Mouse (Mus musculus) forebrain, embryonic 16.5 days (tissue): ENCODE measurements around the gene Smdt1. TPM values are rescaled to one million over a fixed set of nuclear protein-coding genes. Genes with fewer than 3 reads are reported as not detected.
"Not testable (repeated sequence)": the region's sequence is repeated elsewhere in the genome, so short reads cannot be mapped to it uniquely, and the experiment has no call there.

Source experiments
- ATAC-seq: fragments of 200-750 bp; cut with Nextera tagmentation; 2 replicates; pipeline ENCODE4 v1.8.0; 2017; ENCODE audit warnings: mild to moderate bottlenecking, moderate library complexity
- H3K27ac ChIP-seq: fragments of 300-500 bp; sonication (generic); 2 replicates; pipeline ENCODE4 v1.5.1; 2014; ENCODE audit warnings: low read length, control low read depth
- H3K27me3 ChIP-seq: fragments of 300-500 bp; sonication (generic); replicated peaks from 2 replicates; pipeline ENCODE4 v1.6.1; 2014; ENCODE audit warnings: low read length; ENCODE audit not compliant: control insufficient read depth, insufficient read depth
- H3K36me3 ChIP-seq: fragments of 300-500 bp; sonication (generic); 2 replicates; pipeline ENCODE4 v1.6.1; 2014; ENCODE audit not compliant: control insufficient read depth, insufficient read depth
- H3K4me1 ChIP-seq: fragments of 300-500 bp; sonication (generic); replicated peaks from 2 replicates; pipeline ENCODE4 v1.6.1; 2014; ENCODE audit warnings: low read length; ENCODE audit not compliant: control insufficient read depth, insufficient read depth
- H3K4me2 ChIP-seq: fragments of 300-500 bp; sonication (generic); 2 replicates; pipeline ENCODE4 v1.6.1; 2014; ENCODE audit warnings: mild to moderate bottlenecking, low read length, control low read depth
- H3K4me3 ChIP-seq: fragments of 300-500 bp; sonication (generic); replicated peaks from 2 replicates; pipeline ENCODE4 v1.5.1; 2014; ENCODE audit warnings: mild to moderate bottlenecking, low read length, control low read depth
- H3K9ac ChIP-seq: fragments of 300-500 bp; sonication (generic); replicated peaks from 2 replicates; pipeline ENCODE4 v1.6.1; 2014; ENCODE audit warnings: low read depth, low read length, control low read depth
- H3K9me3 ChIP-seq: fragments of 300-500 bp; sonication (generic); 2 replicates; pipeline ENCODE4 v1.6.1; 2016; ENCODE audit warnings: low read length; ENCODE audit not compliant: control insufficient read depth
- WGBS: fragments of 180-500 bp; shearing (Covaris S2); extraction: QIAGEN DNeasy Blood & Tissue Kit; methylation state at CpG from one replicate; pipeline ENCODE4 v1.1.7; 2014; 5-methylcytosine and 5-hydroxymethylcytosine counted together
- microRNA-seq: library from miRNA; unstranded; fragments of <30 nt; microRNA quantifications from one replicate; pipeline ENCODE4, GENCODE M21; 2017
- polyA plus RNA-seq: library from polyadenylated mRNA; unstranded; fragments of >200 nt; fragmentation: Nextera tagmentation; extraction: Ambion mirVana; gene quantifications from 2 replicates; pipeline ENCODE4 v1.2.1, GENCODE M21; 2015

The Smdt1 gene
- polyA plus RNA-seq, 1 experiment from 2014 or later, result 282 TPM

GRCm38 (mm10) chr15:82385729-82386128 is 47.0 kb downstream of the Smdt1 start:
- Histone ChIP-seq H3K4me3 (no peak overlapping the region), H3K4me1 (peaks cover 4% of the 10 kb centered on the region), H3K27ac (no peak overlapping the region), H3K4me2 (no peak overlapping the region), H3K36me3 (no peaks in the 10 kb centered on the region), H3K9me3 (no peaks in the 10 kb centered on the region), H3K27me3 (no peaks in the 10 kb centered on the region), H3K9ac (no peak overlapping the region)
- WGBS, result 94% methylated on average over 2 of the region's 2 CpGs
- no peak for ATAC-seq

GRCm38 (mm10) chr15:82389916-82390315 is 51.2 kb downstream of the Smdt1 start:
- H3K27me3 ChIP-seq, H3K4me1 ChIP-seq, H3K4me3 ChIP-seq, H3K36me3 ChIP-seq, H3K27ac ChIP-seq, ATAC-seq, H3K4me2 ChIP-seq, H3K9me3 ChIP-seq, H3K9ac ChIP-seq: not testable (repeated sequence)
- 93% methylated on average over 10 of the region's 10 CpGs for WGBS

GRCm38 (mm10) chr15:82393922-82394321 is 55.2 kb downstream of the Smdt1 start, which contains the start of gene Cyp2d11:
Gene Cyp2d11 (minus strand): TSS chr15:82394022.
- H3K4me2 ChIP-seq, H3K4me1 ChIP-seq, H3K4me3 ChIP-seq, H3K27me3 ChIP-seq, ATAC-seq, H3K36me3 ChIP-seq, H3K9me3 ChIP-seq, H3K9ac ChIP-seq, H3K27ac ChIP-seq: not testable (repeated sequence)
- WGBS, result 84% methylated on average over 2 of the region's 2 CpGs

- H3K27me3 ChIP-seq, H3K9ac ChIP-seq, H3K27ac ChIP-seq, ATAC-seq, H3K4me3 ChIP-seq, H3K4me2 ChIP-seq, H3K9me3 ChIP-seq, H3K4me1 ChIP-seq, H3K36me3 ChIP-seq: not testable (repeated sequence)
- 89% methylated on average over 3 of the region's 3 CpGs for WGBS
Measured at GRCm38 (mm10) chr15:82395955-82396354, 57.2 kb downstream of the Smdt1 start.

Small RNA genes lying within 50 kb of the gene (microRNA-seq; reads per million reads assigned to microRNA genes)
- not detected for gene Mir7684

Other genes starting within 250 kb of the Smdt1 start
- gene Ccdc134, start 211.0 kb upstream of the Smdt1 start, polyA plus RNA-seq, result 16.2 and 16.3 TPM in 2 replicates
- gene Srebf2, start 191.8 kb upstream of the Smdt1 start, polyA plus RNA-seq, result 229 and 232 TPM in 2 replicates
- gene Shisa8, start 126.1 kb upstream of the Smdt1 start, polyA plus RNA-seq, result 0.66 and 0.70 TPM in 2 replicates
- gene Tnfrsf13c, start 114.6 kb upstream of the Smdt1 start, polyA plus RNA-seq, result 0.10 and 0.25 TPM in 2 replicates
- gene Cenpm, start 94.2 kb upstream of the Smdt1 start, polyA plus RNA-seq, result 29.8 and 34.6 TPM in 2 replicates
- gene 1500009C09Rik, start 86.6 kb upstream of the Smdt1 start, polyA plus RNA-seq, result 17.0 and 18.6 TPM in 2 replicates
- 427 TPM in 2 replicates for gene Sept3, start 64.1 kb upstream of the Smdt1 start, polyA plus RNA-seq
- 0.15 TPM in 1 of 2 replicates, not detected in the other for gene Wbp2nl, start 40.0 kb upstream of the Smdt1 start, polyA plus RNA-seq
- 23.4 and 26.1 TPM in 2 replicates for gene Naga, start within 50 bp of the Smdt1 start, polyA plus RNA-seq
- 2.0 TPM in 2 replicates for gene Pheta2, start within 50 bp of the Smdt1 start, polyA plus RNA-seq
- 277 and 297 TPM in 2 replicates for gene Ndufa6, start 15.4 kb downstream of the Smdt1 start, polyA plus RNA-seq
- gene Cyp2d22, start 41.3 kb downstream of the Smdt1 start, polyA plus RNA-seq, result 1.1 and 1.4 TPM in 2 replicates
- gene Cyp2d11, start 55.1 kb downstream of the Smdt1 start, polyA plus RNA-seq, result not detected in 2 replicates
- gene Cyp2d10, start 68.2 kb downstream of the Smdt1 start, polyA plus RNA-seq, result not detected in 2 replicates
- gene Cyp2d9, start 94.5 kb downstream of the Smdt1 start, polyA plus RNA-seq, result not detected in 2 replicates
- gene Cyp2d12, start 216.1 kb downstream of the Smdt1 start, polyA plus RNA-seq, result not detected in 2 replicates